Mouse (Mus musculus): ENCODE data around the gene Cacnb3. TPM values are rescaled to one million over a fixed set of nuclear protein-coding genes. Genes with fewer than 3 reads are reported as not detected.

Cacnb3 gene
- polyA plus RNA-seq, 1 experiment from 2014 or later, result 41.3 TPM

DNA sequence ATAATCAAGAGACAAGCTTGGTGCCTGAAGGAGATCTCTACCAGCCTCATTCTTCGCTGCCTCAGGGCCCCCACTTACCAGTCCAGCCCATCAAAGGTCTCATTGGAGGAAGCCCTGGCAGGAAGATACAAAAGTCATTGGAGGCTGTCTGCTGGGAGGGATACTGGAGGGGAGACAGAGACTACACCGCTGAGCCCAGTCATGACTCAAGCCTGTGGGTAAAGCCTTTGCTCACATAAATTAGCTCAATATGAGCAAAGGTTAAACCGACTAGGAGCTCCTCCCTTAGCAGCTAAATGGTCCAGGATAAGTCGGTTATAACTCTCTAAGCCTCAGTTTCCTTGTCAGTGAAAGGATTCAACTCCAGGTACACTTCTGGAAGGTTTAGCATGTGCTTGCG, 35.6 kb upstream of the Cacnb3 start:
- Histone ChIP-seq H3K4me1 (replicated peaks; ENCODE audit: control insufficient read depth, insufficient read depth, low read length) (no peaks in the 10 kb centered on the region), H3K27ac (ENCODE audit: low read depth, low read length) (no peak overlapping the region), H3K4me3 (ENCODE audit: low read depth, low read length) (no peak overlapping the region), H3K36me3 (ENCODE audit: control insufficient read depth, insufficient read depth, low read length) (peaks cover 13% of the 10 kb centered on the region), H3K9me3 (ENCODE audit: control insufficient read depth, low read length) (no peaks in the 10 kb centered on the region), H3K9ac (ENCODE audit: low read depth, low read length) (no peak overlapping the region), H3K27me3 (ENCODE audit: control insufficient read depth, insufficient read depth, low read length) (no peaks in the 10 kb centered on the region), H3K4me2 (replicated peaks; ENCODE audit: low read depth, low read length) (no peak overlapping the region)
- DNase-seq (ENCODE audit: low spot score), result no peak
- WGBS, result 89% methylated on average over 5 of the region's 5 CpGs
- ATAC-seq (ENCODE audit: low FRiP score), result no peak

DNA sequence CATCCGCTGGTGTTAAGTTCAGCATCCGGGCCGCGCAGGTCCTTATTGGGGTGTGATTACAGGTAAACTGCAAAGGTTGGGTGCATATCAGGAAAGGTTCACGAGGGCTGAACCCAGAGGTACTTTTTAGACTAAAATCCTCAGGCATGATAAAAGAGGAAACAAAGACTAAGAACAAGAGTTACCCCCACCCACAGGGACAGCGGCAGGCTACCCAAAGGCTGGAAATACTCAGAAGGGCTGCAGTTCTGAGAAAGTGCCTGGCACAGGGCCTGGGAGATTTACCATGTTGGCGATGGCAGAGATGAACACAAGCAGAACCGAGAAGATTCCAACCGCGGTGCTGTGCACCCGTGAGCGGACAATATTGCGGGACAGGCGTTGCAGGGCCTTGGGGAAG, 34.0 kb upstream of the Cacnb3 start:
- Histone ChIP-seq H3K27me3 (ENCODE audit: control insufficient read depth, insufficient read depth, low read length) (no peaks in the 10 kb centered on the region), H3K4me1 (replicated peaks; ENCODE audit: control insufficient read depth, insufficient read depth, low read length) (no peaks in the 10 kb centered on the region), H3K9ac (ENCODE audit: low read depth, low read length) (no peak overlapping the region), H3K27ac (ENCODE audit: low read depth, low read length) (no peak overlapping the region), H3K36me3 (ENCODE audit: control insufficient read depth, insufficient read depth, low read length) (peaks cover 12% of the 10 kb centered on the region), H3K9me3 (ENCODE audit: control insufficient read depth, low read length) (no peaks in the 10 kb centered on the region), H3K4me3 (ENCODE audit: low read depth, low read length) (no peak overlapping the region), H3K4me2 (replicated peaks; ENCODE audit: low read depth, low read length) (no peak overlapping the region)
- no peak for DNase-seq (ENCODE audit: low spot score)
- no peak for ATAC-seq (ENCODE audit: low FRiP score)
- WGBS, result 95% methylated on average over 14 of the region's 14 CpGs

DNA sequence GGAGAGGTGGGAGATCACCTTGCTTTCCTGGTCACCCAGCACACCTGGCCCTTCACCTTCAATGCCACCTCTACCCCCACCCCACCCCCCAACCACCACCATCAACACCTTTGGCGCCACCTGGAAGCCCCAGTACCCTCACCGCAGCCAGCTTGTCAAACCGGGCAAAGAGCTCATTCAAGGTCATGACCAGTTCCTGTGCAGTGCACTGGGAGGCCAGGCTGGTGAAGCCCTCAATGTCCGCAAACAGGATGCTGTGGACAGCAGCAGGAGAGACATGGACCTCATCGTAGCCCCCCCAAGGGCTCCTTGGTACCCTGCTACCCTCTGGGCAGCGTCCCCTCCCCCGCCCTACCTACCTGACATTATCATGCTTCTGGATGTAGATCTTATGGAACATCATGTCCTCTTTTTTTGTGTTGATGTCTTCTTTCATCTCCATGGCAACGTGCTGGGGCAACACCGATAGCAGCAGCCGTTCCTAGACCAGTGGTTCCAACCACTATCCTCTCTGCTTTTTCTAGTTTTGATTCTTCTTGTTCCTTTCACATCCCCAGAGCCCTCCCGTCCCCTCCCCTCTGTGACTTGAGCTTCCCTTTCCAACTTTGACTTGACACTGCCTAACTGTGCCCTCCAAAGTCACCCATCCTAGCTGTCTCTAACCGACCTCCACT, 30.5 kb upstream of the Cacnb3 start:
- no peaks in the 10 kb centered on the region for H3K9me3 ChIP-seq (ENCODE audit: control insufficient read depth, low read length)
- no peaks in the 10 kb centered on the region for H3K27me3 ChIP-seq (ENCODE audit: control insufficient read depth, insufficient read depth, low read length)
- H3K4me3 ChIP-seq (ENCODE audit: low read depth, low read length), result no peak overlapping the region
- no peak overlapping the region for H3K27ac ChIP-seq (ENCODE audit: low read depth, low read length)
- no peaks in the 10 kb centered on the region; the same call in 1 of the 2 replicates for H3K4me1 ChIP-seq (replicated peaks; ENCODE audit: control insufficient read depth, insufficient read depth, low read length)
- DNase-seq (ENCODE audit: low spot score), result no peak
- H3K36me3 ChIP-seq (ENCODE audit: control insufficient read depth, insufficient read depth, low read length), result peaks cover 15% of the 10 kb centered on the region
- no peak for ATAC-seq (ENCODE audit: low FRiP score)
- H3K4me2 ChIP-seq (replicated peaks; ENCODE audit: low read depth, low read length), result no peak overlapping the region
- WGBS, result 86% methylated on average over 12 of the region's 12 CpGs
- no peak overlapping the region for H3K9ac ChIP-seq (ENCODE audit: low read depth, low read length)

DNA sequence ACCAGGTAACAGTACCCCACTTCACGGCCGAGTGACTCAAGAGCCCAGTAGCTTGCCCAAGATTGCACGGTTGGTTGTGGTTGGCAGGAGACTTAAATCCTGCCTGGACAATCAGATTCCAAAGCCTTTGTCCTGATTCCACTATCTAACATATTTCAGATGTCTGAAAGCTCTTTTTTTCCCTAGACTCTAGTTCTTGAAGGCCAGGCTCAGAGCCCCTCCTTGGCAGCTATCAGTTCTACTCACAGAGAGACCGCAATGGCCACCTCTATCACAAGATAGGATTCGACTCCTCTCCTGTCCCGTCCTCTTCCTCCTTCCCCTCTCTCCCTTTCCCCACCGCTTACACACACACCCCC, 28.8 kb upstream of the Cacnb3 start:
- DNase-seq (ENCODE audit: low spot score) (no peak), ATAC-seq (ENCODE audit: low FRiP score) (no peak)
- H3K27me3 ChIP-seq (ENCODE audit: control insufficient read depth, insufficient read depth, low read length), result no peaks in the 10 kb centered on the region
- no peak overlapping the region; the same call in 1 of the 2 replicates for H3K4me3 ChIP-seq (ENCODE audit: low read depth, low read length)
- no peaks in the 10 kb centered on the region; the same call in 1 of the 2 replicates for H3K4me1 ChIP-seq (replicated peaks; ENCODE audit: control insufficient read depth, insufficient read depth, low read length)
- 85% methylated on average over 7 of the region's 7 CpGs for whole genome bisulfite sequencing
- no peak overlapping the region for H3K9ac ChIP-seq (ENCODE audit: low read depth, low read length)
- H3K36me3 ChIP-seq (ENCODE audit: control insufficient read depth, insufficient read depth, low read length), result peaks cover 10% of the 10 kb centered on the region
- no peaks in the 10 kb centered on the region for H3K9me3 ChIP-seq (ENCODE audit: control insufficient read depth, low read length)
- no peak overlapping the region for H3K4me2 ChIP-seq (replicated peaks; ENCODE audit: low read depth, low read length)
- no peak overlapping the region for H3K27ac ChIP-seq (ENCODE audit: low read depth, low read length)

DNA sequence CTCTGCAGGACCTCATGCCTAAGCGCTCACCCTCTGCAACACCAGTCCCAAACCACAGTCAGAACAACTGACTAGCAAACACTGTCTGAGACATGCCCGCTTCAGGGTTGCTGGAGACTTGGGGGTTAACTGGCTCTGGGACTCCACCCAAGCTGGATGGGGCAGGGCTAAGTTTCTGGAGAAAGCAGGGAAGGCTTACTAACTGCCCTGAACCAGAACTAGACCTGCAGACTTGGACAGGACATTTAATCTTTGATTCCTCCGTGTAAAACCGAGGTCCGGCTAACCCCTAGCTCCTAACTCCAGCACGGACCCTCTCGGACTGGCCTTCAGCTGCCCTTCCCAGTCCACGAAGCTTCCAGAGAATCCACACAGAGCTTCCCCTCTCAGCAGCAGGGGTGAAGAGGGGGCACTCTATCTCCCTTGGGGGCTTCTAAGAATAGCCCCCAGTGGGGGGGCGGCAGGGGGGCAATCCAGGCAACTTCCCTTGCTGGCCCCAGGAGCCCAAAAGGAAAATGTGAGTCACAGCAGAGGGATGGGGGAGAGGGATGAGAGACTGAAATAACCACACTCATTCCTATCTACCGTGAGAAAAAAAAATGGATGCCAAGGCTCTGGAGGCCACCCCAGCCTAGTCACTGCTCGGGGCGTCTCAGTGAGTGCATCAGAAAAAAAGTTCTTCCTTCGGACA, 28.3 kb upstream of the Cacnb3 start:
- peaks cover 10% of the 10 kb centered on the region for H3K36me3 ChIP-seq (ENCODE audit: control insufficient read depth, insufficient read depth, low read length)

DNA sequence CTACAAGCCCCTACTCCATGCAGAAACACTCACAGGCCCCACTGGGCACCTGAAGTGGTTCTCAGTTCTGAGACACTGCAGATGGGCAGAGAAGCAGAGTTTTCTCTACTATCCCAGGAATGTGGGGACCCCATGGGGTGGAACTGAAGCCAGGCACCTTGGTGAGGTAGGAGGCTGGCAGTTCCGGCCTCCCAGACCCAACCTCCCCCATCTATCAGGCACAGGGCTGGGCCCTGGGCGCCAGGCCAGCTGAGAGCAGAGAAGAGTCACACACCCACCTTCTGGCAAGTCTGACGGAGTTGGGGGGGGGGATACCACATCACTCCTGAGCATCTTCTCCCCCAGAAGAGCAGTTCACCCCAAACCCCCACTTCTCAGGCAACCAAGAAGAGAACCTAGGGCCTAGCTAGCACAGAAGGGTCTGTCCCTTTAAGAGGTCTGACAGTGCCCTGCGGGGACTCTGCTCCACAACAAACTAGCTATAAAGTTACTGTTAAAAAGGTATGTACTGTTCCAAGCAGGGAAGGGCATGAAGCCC, 27.6 kb upstream of the Cacnb3 start:
- Histone ChIP-seq H3K27ac (ENCODE audit: low read depth, low read length) (no peak overlapping the region), H3K4me3 (ENCODE audit: low read depth, low read length) (no peak overlapping the region), H3K4me2 (replicated peaks; ENCODE audit: low read depth, low read length) (no peak overlapping the region), H3K9ac (ENCODE audit: low read depth, low read length) (no peak overlapping the region), H3K9me3 (ENCODE audit: control insufficient read depth, low read length) (no peaks in the 10 kb centered on the region), H3K27me3 (ENCODE audit: control insufficient read depth, insufficient read depth, low read length) (no peaks in the 10 kb centered on the region), H3K4me1 (replicated peaks; ENCODE audit: control insufficient read depth, insufficient read depth, low read length) (peaks cover 5% of the 10 kb centered on the region), H3K36me3 (ENCODE audit: control insufficient read depth, insufficient read depth, low read length) (peaks cover 10% of the 10 kb centered on the region; the same call in 1 of the 2 replicates)
- no peak for DNase-seq (ENCODE audit: low spot score)
- ATAC-seq (ENCODE audit: low FRiP score), result no peak
- WGBS, result 55% methylated on average over 4 of the region's 4 CpGs

More for the DNA sequence above, 28.3 kb upstream of the Cacnb3 start:
- H3K9ac ChIP-seq (ENCODE audit: low read depth, low read length), result no peak overlapping the region
- no peaks in the 10 kb centered on the region for H3K27me3 ChIP-seq (ENCODE audit: control insufficient read depth, insufficient read depth, low read length)
- H3K4me3 ChIP-seq (ENCODE audit: low read depth, low read length), result no peak overlapping the region
- no peaks in the 10 kb centered on the region for H3K9me3 ChIP-seq (ENCODE audit: control insufficient read depth, low read length)
- no peak overlapping the region for H3K27ac ChIP-seq (ENCODE audit: low read depth, low read length)
- ATAC-seq (ENCODE audit: low FRiP score), result no peak
- DNase-seq (ENCODE audit: low spot score), result no peak
- no peaks in the 10 kb centered on the region; the same call in 1 of the 2 replicates for H3K4me1 ChIP-seq (replicated peaks; ENCODE audit: control insufficient read depth, insufficient read depth, low read length)
- H3K4me2 ChIP-seq (replicated peaks; ENCODE audit: low read depth, low read length), result no peak overlapping the region
- 69% methylated on average over 13 of the region's 13 CpGs for WGBS

DNA sequence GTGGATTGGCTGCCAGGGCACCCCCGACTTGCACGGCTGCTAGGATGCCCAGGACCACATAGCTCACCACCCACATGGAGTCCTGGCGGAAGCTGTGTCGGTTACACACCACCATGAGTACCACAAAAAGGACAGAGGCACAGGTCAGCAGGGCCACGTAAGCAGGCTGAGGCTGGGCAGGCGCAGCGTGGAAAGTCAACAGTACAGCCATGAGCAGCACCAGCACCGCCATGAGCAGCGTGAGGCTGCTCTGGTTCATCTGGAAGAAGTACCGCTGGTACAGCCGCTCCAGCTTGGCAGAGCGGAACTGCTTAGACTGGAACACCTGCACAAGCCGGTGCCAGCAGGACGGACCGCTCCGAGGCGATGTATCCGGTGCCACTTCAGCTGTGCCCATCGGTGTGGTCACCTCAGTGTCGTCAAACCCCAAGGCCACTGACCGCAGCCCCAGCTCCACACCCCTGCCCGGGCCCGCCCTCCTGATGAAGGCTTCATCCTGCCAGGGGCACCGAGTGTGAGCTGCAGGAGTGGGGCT, 26.5 kb upstream of the Cacnb3 start:
- H3K4me3 ChIP-seq (ENCODE audit: low read depth, low read length), result no peak overlapping the region
- 97% methylated on average over 24 of the region's 24 CpGs for WGBS
- H3K9me3 ChIP-seq (ENCODE audit: control insufficient read depth, low read length), result no peaks in the 10 kb centered on the region
- ATAC-seq (ENCODE audit: low FRiP score), result no peak
- peaks cover 7% of the 10 kb centered on the region for H3K4me1 ChIP-seq (replicated peaks; ENCODE audit: control insufficient read depth, insufficient read depth, low read length)
- no peak overlapping the region for H3K4me2 ChIP-seq (replicated peaks; ENCODE audit: low read depth, low read length)
- no peak overlapping the region for H3K9ac ChIP-seq (ENCODE audit: low read depth, low read length)
- H3K36me3 ChIP-seq (ENCODE audit: control insufficient read depth, insufficient read depth, low read length), result peaks cover 7% of the 10 kb centered on the region; the same call in 1 of the 2 replicates
- no peak for DNase-seq (ENCODE audit: low spot score)
- H3K27me3 ChIP-seq (ENCODE audit: control insufficient read depth, insufficient read depth, low read length), result no peaks in the 10 kb centered on the region
- H3K27ac ChIP-seq (ENCODE audit: low read depth, low read length), result no peak overlapping the region

DNA sequence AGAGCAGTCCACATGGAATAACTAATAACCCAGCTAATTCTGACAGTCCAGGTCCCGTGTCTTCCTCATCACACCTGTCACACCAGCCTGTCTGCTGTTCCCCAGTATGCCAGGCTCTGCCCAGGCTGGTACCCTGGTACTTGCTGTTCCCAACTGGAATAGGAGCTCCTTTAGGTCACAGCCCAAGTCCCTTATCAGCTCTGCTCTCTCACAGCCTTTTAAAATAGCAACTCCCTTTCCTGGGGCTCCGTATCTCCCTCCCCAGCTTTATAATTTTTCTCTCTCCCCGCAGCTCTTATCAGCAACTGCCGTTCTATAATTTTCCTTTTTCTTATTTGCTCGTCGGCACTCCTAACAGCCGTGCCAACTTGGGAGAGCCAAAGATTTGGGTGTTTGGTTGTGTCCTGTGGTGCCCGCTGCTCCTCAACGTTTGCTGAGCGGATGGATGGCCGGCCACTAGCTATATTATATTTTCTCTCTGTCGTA, 24.5 kb upstream of the Cacnb3 start:
- no peak overlapping the region for H3K4me2 ChIP-seq (replicated peaks; ENCODE audit: low read depth, low read length)
- no peaks in the 10 kb centered on the region for H3K9me3 ChIP-seq (ENCODE audit: control insufficient read depth, low read length)
- peaks cover 7% of the 10 kb centered on the region for H3K4me1 ChIP-seq (replicated peaks; ENCODE audit: control insufficient read depth, insufficient read depth, low read length)
- no peaks in the 10 kb centered on the region for H3K27me3 ChIP-seq (ENCODE audit: control insufficient read depth, insufficient read depth, low read length)
- DNase-seq (ENCODE audit: low spot score) (no peak), ATAC-seq (ENCODE audit: low FRiP score) (no peak)
- no peak overlapping the region for H3K9ac ChIP-seq (ENCODE audit: low read depth, low read length)
- WGBS, result 93% methylated on average over 12 of the region's 12 CpGs
- no peak overlapping the region for H3K27ac ChIP-seq (ENCODE audit: low read depth, low read length)
- H3K36me3 ChIP-seq (ENCODE audit: control insufficient read depth, insufficient read depth, low read length), result peaks cover 7% of the 10 kb centered on the region; the same call in 1 of the 2 replicates
- no peak overlapping the region for H3K4me3 ChIP-seq (ENCODE audit: low read depth, low read length)
